Mouse (Mus musculus): ENCODE results near the gene Gnl1. TPM values are rescaled to one million over a fixed set of nuclear protein-coding genes. Genes with fewer than 3 reads are reported as not detected.
"Not testable (repeated sequence)": the region's sequence is repeated elsewhere in the genome, so short reads cannot be mapped to it uniquely, and the experiment has no call there.

Gnl1 gene
- polyA plus RNA-seq, 1 experiment from 2014 or later = 54.9 TPM

DNA sequence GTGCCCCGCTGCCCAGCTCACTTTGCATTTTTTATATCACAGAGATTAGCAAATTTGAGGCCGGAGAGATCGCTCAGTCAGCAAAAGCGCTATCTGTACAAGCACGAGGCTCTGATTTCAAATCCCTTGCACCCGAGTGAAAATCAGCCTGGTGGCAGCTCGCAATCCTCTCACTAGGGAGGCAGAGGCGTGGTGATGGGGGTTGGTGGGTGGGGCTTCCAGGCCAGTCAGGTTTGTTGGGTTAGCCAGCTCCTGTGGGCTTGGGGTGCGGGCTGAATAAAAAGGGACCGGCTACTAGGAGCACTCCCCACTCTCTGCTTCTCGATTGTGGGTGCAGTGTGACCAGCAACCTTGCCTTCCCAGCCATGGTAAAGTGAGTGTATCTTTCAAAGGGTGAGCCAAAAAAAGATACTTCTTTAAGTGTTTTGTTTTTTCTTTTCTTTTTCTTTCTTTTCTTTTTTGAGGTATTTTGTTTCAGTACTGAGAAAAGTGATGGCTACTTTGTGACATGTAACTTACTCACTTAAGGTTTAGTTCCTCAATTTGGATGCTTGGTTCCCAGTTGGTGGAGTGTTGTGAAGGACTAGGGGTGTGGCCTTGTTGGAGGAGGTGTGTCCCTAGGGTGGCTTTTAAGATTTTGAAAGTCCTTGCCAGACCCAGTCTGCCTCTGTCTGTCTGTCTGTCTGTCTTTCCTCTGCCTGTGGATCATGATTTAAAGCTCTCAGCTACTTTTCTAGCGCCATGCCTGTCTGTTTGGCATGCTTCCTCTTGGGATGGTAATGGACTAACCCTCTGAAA lies 18.3 kb downstream of the Gnl1 start:
- H3K9ac ChIP-seq = 0 out of 2 replicates have a peak overlapping the region, but pooled peaks have one; percentile 10
- no peak overlapping the region for H3K4me2 ChIP-seq (replicated peaks)
- no peaks in the 10 kb centered on the region for H3K27me3 ChIP-seq
- no peak for ATAC-seq (ENCODE audit: low FRiP score)
- H3K36me3 ChIP-seq = no peaks in the 10 kb centered on the region
- H3K4me1 ChIP-seq = peaks cover 16% of the 10 kb centered on the region
- no peak overlapping the region for H3K27ac ChIP-seq
- no peak overlapping the region for H3K4me3 ChIP-seq
- H3K9me3 ChIP-seq (replicated peaks) = no peaks in the 10 kb centered on the region
- WGBS = 62% methylated on average over 12 of the region's 12 CpGs

DNA sequence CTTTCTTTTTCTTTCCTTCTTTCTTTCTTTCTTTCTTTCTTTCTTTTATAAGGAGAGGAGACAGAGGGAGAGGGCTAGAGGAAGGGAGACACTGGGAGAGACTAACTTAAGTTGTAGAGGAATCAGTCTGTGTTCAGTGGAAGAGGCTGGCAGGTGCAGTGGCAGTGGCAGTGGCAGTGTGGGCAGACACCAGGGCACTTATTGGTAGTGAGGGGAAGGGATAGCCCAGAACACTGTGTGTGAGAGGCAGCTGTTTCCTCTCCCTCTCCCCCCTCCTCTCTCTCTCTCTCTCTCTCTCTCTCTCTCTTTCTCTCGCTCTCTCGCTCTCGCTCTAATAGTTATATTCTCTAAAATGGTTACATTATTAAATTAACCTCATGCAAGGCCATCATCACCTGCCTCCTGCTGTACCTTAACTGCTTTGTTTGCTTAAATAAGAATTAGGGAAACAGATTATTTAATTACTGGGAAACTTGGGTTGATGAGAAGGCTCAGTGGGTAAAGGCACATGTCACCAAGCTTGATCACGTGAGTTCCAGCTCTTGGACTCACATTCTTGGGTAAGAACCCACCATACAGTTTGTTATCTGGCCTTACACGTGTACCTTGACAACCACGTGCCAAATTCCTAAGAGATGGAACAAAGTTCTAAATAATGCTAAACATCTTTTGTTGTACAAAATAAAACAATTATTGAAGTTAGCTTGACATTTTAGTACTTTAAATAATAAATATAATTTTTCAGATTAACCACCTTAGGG lies 19.1 kb downstream of the Gnl1 start:
- no peaks in the 10 kb centered on the region for H3K36me3 ChIP-seq
- no peak for ATAC-seq (ENCODE audit: low FRiP score)
- H3K9ac ChIP-seq = 0 out of 2 replicates have a peak overlapping the region, but pooled peaks have one; percentile 10
- H3K4me3 ChIP-seq = no peak overlapping the region
- no peaks in the 10 kb centered on the region for H3K9me3 ChIP-seq (replicated peaks)
- H3K4me2 ChIP-seq (replicated peaks) = no peak overlapping the region
- 85% methylated on average over 6 of the region's 6 CpGs for WGBS
- no peaks in the 10 kb centered on the region for H3K27me3 ChIP-seq
- peaks cover 16% of the 10 kb centered on the region for H3K4me1 ChIP-seq
- H3K27ac ChIP-seq = no peak overlapping the region

DNA sequence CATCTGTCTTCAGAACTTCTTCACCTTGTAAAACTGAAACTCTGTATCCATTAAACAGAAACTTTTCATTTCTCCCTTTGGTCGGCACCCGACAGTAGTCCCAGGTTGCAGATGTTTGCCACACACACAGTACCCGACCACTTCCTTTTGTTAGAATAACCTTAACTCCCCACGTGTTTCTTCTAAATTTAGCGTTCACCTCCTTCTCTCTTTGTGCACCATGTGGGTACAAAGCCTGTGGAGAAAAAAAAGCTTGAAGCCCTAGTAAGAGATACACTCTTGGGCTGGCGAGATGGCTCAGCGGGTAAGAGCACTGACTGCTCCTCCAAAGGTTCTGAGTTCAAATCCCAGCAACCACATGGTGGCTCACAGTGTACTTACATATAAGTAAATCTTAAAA lies 19.7 kb downstream of the Gnl1 start:
- 87% methylated on average over 7 of the region's 7 CpGs for WGBS
- Histone ChIP-seq H3K4me2 (replicated peaks) (no peak overlapping the region), H3K9me3 (replicated peaks) (no peaks in the 10 kb centered on the region), H3K36me3 (no peaks in the 10 kb centered on the region), H3K4me1 (peaks cover 16% of the 10 kb centered on the region), H3K27me3 (no peaks in the 10 kb centered on the region), H3K27ac (no peak overlapping the region), H3K4me3 (no peak overlapping the region), H3K9ac (no peak overlapping the region)
- no peak for ATAC-seq (ENCODE audit: low FRiP score)

DNA sequence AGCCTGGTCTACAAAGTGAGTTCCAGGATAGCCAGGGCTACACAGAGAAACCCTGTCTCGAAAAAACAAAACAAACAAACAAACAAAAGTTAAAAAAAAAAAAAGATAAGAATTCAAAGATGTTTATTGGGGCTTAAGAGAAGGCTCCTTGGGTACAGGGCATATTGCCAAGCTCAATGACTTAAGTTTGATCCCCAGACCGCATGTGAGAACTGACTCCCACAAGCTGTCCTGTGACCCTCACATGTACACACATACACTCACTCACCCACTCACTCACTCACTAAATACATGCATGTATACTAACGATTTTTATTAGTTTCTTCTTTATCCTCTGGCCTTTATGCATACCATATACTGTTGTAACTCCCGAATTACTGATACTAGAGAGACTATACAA lies 20.7 kb downstream of the Gnl1 start:
- Histone ChIP-seq H3K4me3 (no peak overlapping the region), H3K4me2 (replicated peaks) (no peak overlapping the region)
- WGBS = 91% methylated on average over 4 of the region's 4 CpGs

DNA sequence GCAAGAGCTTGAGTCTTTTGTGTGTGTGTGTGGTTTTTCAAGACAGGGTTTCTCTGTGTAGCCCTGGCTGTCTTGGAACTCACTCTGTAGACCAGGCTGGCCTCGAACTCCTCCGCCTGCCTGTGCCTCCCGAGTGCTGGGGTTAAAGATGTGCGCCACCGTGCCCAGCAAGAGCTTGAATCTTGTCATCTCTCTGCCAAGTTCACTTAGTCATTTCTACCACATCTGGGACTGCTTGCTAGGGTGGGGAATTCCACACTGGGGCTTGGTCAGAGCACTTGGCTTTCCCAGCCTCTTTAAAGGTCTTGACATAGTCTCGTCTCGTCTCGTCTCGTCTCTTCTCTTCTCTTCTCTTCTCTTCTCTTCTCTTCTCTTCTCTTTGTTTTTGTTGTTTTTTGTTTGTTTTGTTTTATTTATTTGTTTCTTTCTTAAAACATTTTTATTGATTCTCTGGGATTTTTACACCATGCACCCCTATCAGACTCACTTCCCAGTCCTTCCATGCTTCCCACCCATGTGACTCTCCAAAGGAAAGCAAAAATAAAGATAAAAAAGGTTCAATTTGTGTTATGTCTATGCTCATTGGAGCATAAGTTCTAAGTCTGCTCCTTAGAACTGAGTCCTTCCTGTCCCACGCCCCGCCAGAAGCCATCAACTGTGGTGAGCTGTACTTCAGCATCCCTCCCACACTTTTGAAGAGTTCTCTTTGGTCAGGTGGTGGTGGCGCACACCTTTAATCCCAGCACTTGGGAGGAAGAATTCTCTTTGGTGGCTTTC lies 21.7 kb downstream of the Gnl1 start:
- WGBS = over 99% methylated on average over 12 of the region's 12 CpGs
- no peak overlapping the region for H3K4me3 ChIP-seq
- no peak overlapping the region for H3K27ac ChIP-seq
- H3K36me3 ChIP-seq = 0 out of 2 replicates have a peak, but pooled peaks cover 5% of the 10 kb centered on the region
- no peak overlapping the region for H3K9ac ChIP-seq
- ATAC-seq (ENCODE audit: low FRiP score) = no peak
- peaks cover 4% of the 10 kb centered on the region; the same call in 1 of the 2 replicates for H3K9me3 ChIP-seq (replicated peaks)
- peaks cover 8% of the 10 kb centered on the region; the same call in 1 of the 2 replicates for H3K4me1 ChIP-seq
- no peaks in the 10 kb centered on the region for H3K27me3 ChIP-seq
- no peak overlapping the region for H3K4me2 ChIP-seq (replicated peaks)

More for the DNA sequence above, 20.7 kb downstream of the Gnl1 start:
- no peak overlapping the region for H3K27ac ChIP-seq
- no peak overlapping the region for H3K9ac ChIP-seq
- H3K36me3 ChIP-seq = no peaks in the 10 kb centered on the region
- peaks cover 11% of the 10 kb centered on the region for H3K4me1 ChIP-seq
- no peaks in the 10 kb centered on the region for H3K9me3 ChIP-seq (replicated peaks)
- no peak for ATAC-seq (ENCODE audit: low FRiP score)
- H3K27me3 ChIP-seq = no peaks in the 10 kb centered on the region

DNA sequence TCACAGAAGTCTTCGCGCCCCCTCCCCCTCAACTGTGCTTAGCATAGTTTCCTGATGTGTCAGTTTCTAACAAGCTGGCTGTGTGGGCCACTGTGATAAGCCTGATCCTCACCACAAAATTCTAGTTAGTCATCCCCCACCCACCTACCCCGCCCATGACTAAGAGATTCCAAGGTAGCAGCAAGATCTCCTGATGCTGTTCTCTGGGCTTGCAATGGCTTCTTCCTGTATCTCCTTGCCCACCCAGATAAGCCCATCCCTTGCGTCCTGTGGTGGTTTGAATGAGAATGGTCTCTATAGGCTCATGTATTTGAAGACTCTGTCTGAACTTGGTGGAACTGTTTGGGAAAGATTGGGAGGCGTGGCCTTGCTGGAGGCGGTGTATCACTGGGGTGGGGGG lies 22.3 kb downstream of the Gnl1 start:
- H3K9ac ChIP-seq = no peak overlapping the region
- peaks cover 8% of the 10 kb centered on the region; the same call in 1 of the 2 replicates for H3K4me1 ChIP-seq
- H3K27ac ChIP-seq = no peak overlapping the region
- ATAC-seq (ENCODE audit: low FRiP score) = no peak
- H3K4me3 ChIP-seq = no peak overlapping the region
- H3K9me3 ChIP-seq (replicated peaks) = peaks cover 4% of the 10 kb centered on the region; the same call in 1 of the 2 replicates
- no peaks in the 10 kb centered on the region for H3K27me3 ChIP-seq
- peaks cover 8% of the 10 kb centered on the region; the same call in 1 of the 2 replicates for H3K36me3 ChIP-seq
- no peak overlapping the region for H3K4me2 ChIP-seq (replicated peaks)
- 95% methylated on average over 6 of the region's 6 CpGs for WGBS

DNA sequence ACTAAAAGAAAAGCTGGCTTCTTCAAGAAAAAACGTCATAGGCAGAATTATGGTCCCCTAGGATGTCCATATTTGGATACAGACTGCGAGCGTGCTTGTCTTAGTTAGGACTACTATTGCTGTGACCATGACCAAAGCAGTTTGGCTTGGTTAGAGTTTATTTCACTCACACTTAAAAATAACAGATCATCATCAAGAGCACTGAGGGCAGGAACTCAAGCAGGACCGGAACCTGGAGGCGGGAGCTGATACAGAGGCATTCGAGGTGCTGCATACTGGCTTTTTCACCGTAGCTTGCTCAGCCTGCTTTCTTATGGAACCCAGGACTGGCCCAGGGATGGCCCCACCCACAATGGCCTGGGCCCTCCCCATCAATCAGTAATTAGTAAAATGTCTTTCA lies 23.7 kb downstream of the Gnl1 start:
- H3K36me3 ChIP-seq = peaks cover 8% of the 10 kb centered on the region; the same call in 1 of the 2 replicates
- no peaks in the 10 kb centered on the region for H3K4me1 ChIP-seq
- 95% methylated on average over 7 of the region's 7 CpGs for WGBS
- no peak overlapping the region for H3K4me3 ChIP-seq
- no peaks in the 10 kb centered on the region for H3K27me3 ChIP-seq
- H3K27ac ChIP-seq = no peak overlapping the region
- no peak for ATAC-seq (ENCODE audit: low FRiP score)
- H3K4me2 ChIP-seq (replicated peaks) = no peak overlapping the region
- no peak overlapping the region for H3K9ac ChIP-seq
- peaks cover 4% of the 10 kb centered on the region; the same call in 1 of the 2 replicates for H3K9me3 ChIP-seq (replicated peaks)

DNA sequence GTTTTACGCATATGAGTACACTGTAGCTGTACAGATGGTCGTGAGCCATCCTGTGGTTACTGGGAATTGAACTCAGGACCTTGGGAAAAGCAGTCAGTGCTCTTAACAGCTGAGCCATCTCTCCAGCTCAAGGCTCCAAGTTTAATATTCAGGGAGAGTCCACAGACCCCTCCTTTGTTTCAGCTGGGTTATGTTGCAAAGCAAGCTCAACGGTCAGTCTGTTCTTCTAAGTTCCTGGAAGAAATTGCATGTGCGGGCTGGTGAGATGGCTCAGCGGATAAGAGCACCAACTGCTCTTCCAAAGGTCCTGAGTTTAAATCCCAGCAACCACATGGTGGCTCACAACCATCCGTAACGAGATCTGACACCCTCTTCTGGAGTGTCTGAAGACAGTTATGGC lies 24.8 kb downstream of the Gnl1 start:
- 95% methylated on average over 7 of the region's 7 CpGs for WGBS
- H3K4me3 ChIP-seq; ATAC-seq (ENCODE audit: low FRiP score); H3K36me3 ChIP-seq; H3K27me3 ChIP-seq; H3K27ac ChIP-seq; H3K9ac ChIP-seq; H3K4me2 ChIP-seq (replicated peaks); H3K9me3 ChIP-seq (replicated peaks); H3K4me1 ChIP-seq: not testable (repeated sequence)

DNA sequence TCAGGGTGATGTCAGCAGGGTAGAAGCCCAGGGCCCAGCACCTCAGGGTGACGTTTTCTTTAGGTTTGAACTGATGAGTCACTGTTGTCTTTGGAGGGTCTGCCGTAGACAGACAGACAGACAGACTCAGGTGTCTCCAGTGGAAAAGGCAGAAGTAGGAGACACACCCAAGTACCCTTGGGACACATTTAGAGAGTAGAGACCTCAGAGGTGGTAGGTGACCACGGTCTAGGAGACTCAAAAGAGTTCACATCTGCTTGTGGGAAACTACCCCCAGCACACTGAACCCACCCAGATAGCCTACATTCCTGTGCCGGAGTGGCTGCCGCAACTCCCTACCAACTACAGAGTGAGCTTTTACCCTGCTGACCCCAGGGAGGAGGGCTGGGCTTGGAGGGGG lies 35.3 kb downstream of the Gnl1 start:
- H3K4me1 ChIP-seq = no peaks in the 10 kb centered on the region
- H3K27ac ChIP-seq = no peak overlapping the region
- no peaks in the 10 kb centered on the region for H3K9me3 ChIP-seq (replicated peaks)
- no peak overlapping the region for H3K4me3 ChIP-seq
- H3K27me3 ChIP-seq = no peaks in the 10 kb centered on the region
- H3K9ac ChIP-seq = no peak overlapping the region
- H3K36me3 ChIP-seq = peaks cover 15% of the 10 kb centered on the region
- WGBS = 98% methylated on average over 5 of the region's 5 CpGs
- H3K4me2 ChIP-seq (replicated peaks) = no peak overlapping the region
- no peak for ATAC-seq (ENCODE audit: low FRiP score)

DNA sequence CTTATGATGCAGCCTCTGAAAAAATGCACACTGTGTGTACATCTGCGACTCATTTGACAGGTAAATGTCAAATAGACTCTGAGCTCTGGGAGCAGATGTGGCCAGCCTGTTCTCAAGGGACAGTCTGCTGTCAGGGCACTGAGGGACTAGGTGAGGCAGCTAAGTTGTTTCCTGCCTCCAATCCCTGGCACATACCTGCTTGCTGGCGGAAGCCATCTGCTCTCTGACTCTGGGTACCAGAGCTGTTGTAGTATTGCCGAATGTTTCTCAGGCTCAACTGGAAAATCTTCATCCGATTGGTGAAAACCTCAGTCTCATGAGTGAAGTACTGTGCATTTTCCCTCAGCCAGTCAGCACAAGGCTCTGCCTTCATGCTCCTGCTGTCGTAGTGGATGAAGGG lies 37.4 kb downstream of the Gnl1 start:
- Histone ChIP-seq H3K4me2 (replicated peaks) (no peak overlapping the region), H3K4me1 (peaks cover 4% of the 10 kb centered on the region; the same call in 1 of the 2 replicates), H3K27me3 (no peaks in the 10 kb centered on the region), H3K9ac (no peak overlapping the region), H3K27ac (no peak overlapping the region), H3K36me3 (peaks cover 15% of the 10 kb centered on the region), H3K4me3 (no peak overlapping the region), H3K9me3 (replicated peaks) (no peaks in the 10 kb centered on the region)
- no peak for ATAC-seq (ENCODE audit: low FRiP score)
- WGBS = 94% methylated on average over 5 of the region's 5 CpGs

DNA sequence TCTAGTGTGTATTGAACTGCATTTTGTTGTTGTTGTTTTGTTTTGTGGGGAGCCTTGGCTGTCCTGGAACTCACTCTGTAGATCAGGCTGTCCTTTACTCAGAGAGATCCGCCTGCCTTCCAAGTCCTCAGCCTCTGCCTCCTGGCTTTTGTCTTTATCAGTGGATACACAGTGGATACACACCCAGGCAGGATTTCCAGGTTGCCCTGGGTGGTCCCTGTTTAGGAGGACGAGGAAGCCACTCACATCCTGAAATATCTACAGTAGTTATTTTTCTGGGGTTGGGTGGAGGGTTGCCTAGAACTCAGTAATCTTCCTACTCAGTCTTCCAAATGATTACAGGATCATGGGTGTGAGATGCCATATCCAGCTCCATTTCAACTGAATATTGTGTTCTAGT lies 39.3 kb downstream of the Gnl1 start:
- Histone ChIP-seq H3K4me3 (no peak overlapping the region), H3K27ac (no peak overlapping the region), H3K9ac (no peak overlapping the region), H3K9me3 (replicated peaks) (no peaks in the 10 kb centered on the region), H3K4me1 (peaks cover 4% of the 10 kb centered on the region; the same call in 1 of the 2 replicates), H3K27me3 (no peaks in the 10 kb centered on the region), H3K36me3 (peaks cover 15% of the 10 kb centered on the region), H3K4me2 (replicated peaks) (no peak overlapping the region)
- WGBS = 77% methylated on average over 2 of the region's 2 CpGs
- ATAC-seq (ENCODE audit: low FRiP score) = no peak

DNA sequence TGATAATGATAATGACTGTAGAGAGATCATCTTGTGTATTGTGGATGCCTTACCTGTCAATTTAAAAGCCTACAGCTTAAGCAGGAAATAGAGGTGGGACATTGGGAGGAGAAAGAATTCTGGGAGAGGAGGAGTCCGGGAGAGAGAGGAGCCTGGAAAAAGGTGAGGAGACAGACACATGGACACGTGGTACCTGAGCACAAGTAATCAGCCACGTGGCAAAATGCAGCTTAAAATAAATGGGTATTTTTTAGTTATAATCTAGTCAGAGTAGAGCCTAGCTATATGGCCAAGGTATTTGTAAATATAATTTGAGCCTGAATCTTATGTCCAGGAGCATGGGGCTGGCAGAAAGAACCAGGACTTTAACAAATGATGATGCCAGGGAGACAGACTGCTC lies 39.9 kb downstream of the Gnl1 start:
- H3K4me1 ChIP-seq = peaks cover 4% of the 10 kb centered on the region; the same call in 1 of the 2 replicates

More for the DNA sequence above, 39.9 kb downstream of the Gnl1 start:
- Histone ChIP-seq H3K4me2 (replicated peaks) (no peak overlapping the region), H3K9me3 (replicated peaks) (no peaks in the 10 kb centered on the region), H3K27ac (no peak overlapping the region), H3K4me3 (no peak overlapping the region), H3K36me3 (peaks cover 10% of the 10 kb centered on the region), H3K27me3 (no peaks in the 10 kb centered on the region), H3K9ac (no peak overlapping the region)
- ATAC-seq (ENCODE audit: low FRiP score) = no peak
- WGBS = 79% methylated on average over 3 of the region's 3 CpGs
